Mouse (Mus musculus): ENCODE measurements around the gene Myo19. TPM values are rescaled to one million over a fixed set of nuclear protein-coding genes. Genes with fewer than 3 reads are reported as not detected.

The Myo19 gene
- polyA plus RNA-seq, 1 experiment from 2014 or later: 3.6 TPM

- ATAC-seq: no peak
- 73% methylated on average over 6 of the region's 6 CpGs for WGBS
Observed at GRCm38 (mm10) chr11:84947206-84947605, 67.3 kb downstream of the Myo19 start.

DNA sequence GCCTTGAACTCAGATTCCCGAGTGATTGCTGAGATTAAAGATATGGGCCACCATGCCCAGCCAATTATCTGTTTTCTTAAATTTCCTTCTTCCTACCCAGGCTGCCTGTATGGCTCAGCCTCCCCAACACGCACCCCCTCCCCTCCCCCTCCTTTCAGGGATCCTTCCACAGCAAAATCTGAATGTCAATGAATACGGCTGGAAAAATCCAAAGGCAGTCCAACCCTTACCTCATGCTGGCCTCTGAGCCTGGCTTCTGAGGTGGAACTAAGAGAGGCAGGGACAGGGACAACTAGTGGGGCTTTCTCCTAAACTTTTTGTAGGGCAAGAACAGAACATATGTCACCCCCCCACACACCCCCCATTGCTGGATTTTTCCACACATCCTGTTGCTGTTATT, 68.2 kb downstream of the Myo19 start:
- Histone ChIP-seq H3K4me3 (ENCODE audit: low read depth, low read length) (no peak overlapping the region), H3K9ac (ENCODE audit: low read depth, low read length) (no peak overlapping the region), H3K36me3 (ENCODE audit: control insufficient read depth, insufficient read depth) (no peaks in the 10 kb centered on the region), H3K27me3 (replicated peaks; ENCODE audit: control insufficient read depth, insufficient read depth, low read length) (peaks cover 13% of the 10 kb centered on the region), H3K4me2 (replicated peaks; ENCODE audit: low read depth) (no peak overlapping the region), H3K9me3 (ENCODE audit: control insufficient read depth) (no peaks in the 10 kb centered on the region), H3K27ac (ENCODE audit: low read depth, low read length) (no peak overlapping the region), H3K4me1 (replicated peaks; ENCODE audit: control insufficient read depth, insufficient read depth, low read length) (no peaks in the 10 kb centered on the region; the same call in 1 of the 2 replicates)
- no peak for TF ChIP-seq CTCF (IDR thresholded peaks at IDR 0.05; ENCODE audit: low read depth)
- 59% methylated on average over 3 of the region's 3 CpGs for WGBS
- no peak for ATAC-seq

More at GRCm38 (mm10) chr11:84947206-84947605, 67.3 kb downstream of the Myo19 start:
- Histone ChIP-seq H3K9me3 (ENCODE audit: control insufficient read depth) (no peaks in the 10 kb centered on the region), H3K4me2 (replicated peaks; ENCODE audit: low read depth) (no peak overlapping the region), H3K9ac (ENCODE audit: low read depth, low read length) (no peak overlapping the region), H3K4me1 (replicated peaks; ENCODE audit: control insufficient read depth, insufficient read depth, low read length) (no peaks in the 10 kb centered on the region; the same call in 1 of the 2 replicates), H3K27ac (ENCODE audit: low read depth, low read length) (no peak overlapping the region), H3K4me3 (ENCODE audit: low read depth, low read length) (no peak overlapping the region), H3K27me3 (replicated peaks; ENCODE audit: control insufficient read depth, insufficient read depth, low read length) (peaks cover 13% of the 10 kb centered on the region), H3K36me3 (ENCODE audit: control insufficient read depth, insufficient read depth) (no peaks in the 10 kb centered on the region)
- TF ChIP-seq CTCF (IDR thresholded peaks at IDR 0.05; ENCODE audit: low read depth): no peak

DNA sequence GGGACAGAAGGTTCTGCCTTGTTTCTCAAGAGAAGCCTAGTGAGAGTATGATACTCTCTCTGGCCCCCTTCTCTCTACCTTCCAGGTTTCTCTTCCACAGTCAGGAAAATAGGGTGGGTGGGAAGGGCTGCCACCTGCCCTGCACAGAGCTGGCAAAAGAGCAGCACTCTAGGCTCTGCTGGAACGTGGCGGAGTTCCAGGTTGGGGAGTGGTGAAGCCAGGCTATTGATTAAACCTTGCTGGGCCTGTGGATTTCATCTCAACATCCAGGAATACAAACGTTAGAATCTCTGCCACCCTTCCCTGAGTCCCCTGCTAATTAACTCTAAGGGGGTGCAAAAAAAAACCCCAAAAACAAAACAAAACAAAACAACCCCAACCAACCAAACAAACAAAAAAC, 68.6 kb downstream of the Myo19 start:
- no peak overlapping the region for H3K27ac ChIP-seq (ENCODE audit: low read depth, low read length)
- H3K9ac ChIP-seq (ENCODE audit: low read depth, low read length): no peak overlapping the region
- TF ChIP-seq CTCF (IDR thresholded peaks at IDR 0.05; ENCODE audit: low read depth): no peak
- ATAC-seq: no peak
- peaks cover 13% of the 10 kb centered on the region for H3K27me3 ChIP-seq (replicated peaks; ENCODE audit: control insufficient read depth, insufficient read depth, low read length)
- H3K4me2 ChIP-seq (replicated peaks; ENCODE audit: low read depth): no peak overlapping the region
- no peaks in the 10 kb centered on the region for H3K9me3 ChIP-seq (ENCODE audit: control insufficient read depth)
- H3K4me3 ChIP-seq (ENCODE audit: low read depth, low read length): no peak overlapping the region
- no peaks in the 10 kb centered on the region for H3K36me3 ChIP-seq (ENCODE audit: control insufficient read depth, insufficient read depth)
- WGBS: 41% methylated on average over 3 of the region's 3 CpGs
- H3K4me1 ChIP-seq (replicated peaks; ENCODE audit: control insufficient read depth, insufficient read depth, low read length): no peaks in the 10 kb centered on the region

GRCm38 (mm10) chr11:84952611-84953010, 72.7 kb downstream of the Myo19 start:
- no peaks in the 10 kb centered on the region for H3K9me3 ChIP-seq (ENCODE audit: control insufficient read depth)
- ATAC-seq: no peak
- no peaks in the 10 kb centered on the region for H3K4me1 ChIP-seq (replicated peaks; ENCODE audit: control insufficient read depth, insufficient read depth, low read length)
- H3K27me3 ChIP-seq (replicated peaks; ENCODE audit: control insufficient read depth, insufficient read depth, low read length): peaks cover 19% of the 10 kb centered on the region
- H3K4me2 ChIP-seq (replicated peaks; ENCODE audit: low read depth): no peak overlapping the region
- H3K4me3 ChIP-seq (ENCODE audit: low read depth, low read length): no peak overlapping the region
- WGBS: 19% methylated on average over 2 of the region's 2 CpGs
- no peak overlapping the region for H3K9ac ChIP-seq (ENCODE audit: low read depth, low read length)
- no peaks in the 10 kb centered on the region for H3K36me3 ChIP-seq (ENCODE audit: control insufficient read depth, insufficient read depth)
- no peak for TF ChIP-seq CTCF (IDR thresholded peaks at IDR 0.05; ENCODE audit: low read depth)
- H3K27ac ChIP-seq (ENCODE audit: low read depth, low read length): no peak overlapping the region

DNA sequence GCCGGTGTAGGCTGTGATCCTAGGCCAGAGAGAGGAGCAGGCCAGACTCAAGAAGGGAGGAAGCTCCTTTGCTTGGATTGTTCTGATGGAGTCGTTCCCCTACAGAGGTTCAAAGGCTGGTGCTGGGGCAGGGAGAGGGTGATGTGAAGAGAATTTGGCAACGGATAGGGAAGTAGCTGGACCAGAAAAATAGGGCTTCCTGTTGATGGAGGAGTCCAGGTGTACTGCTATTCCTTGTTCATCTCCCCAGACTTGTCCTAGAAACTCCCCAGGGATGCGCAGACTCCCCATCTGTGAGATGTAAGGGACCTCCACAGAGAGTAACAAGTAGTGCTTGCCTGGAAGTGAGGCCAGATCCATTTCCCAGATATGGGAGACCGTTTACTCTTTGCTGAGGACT, 76.5 kb downstream of the Myo19 start:
- Histone ChIP-seq H3K27me3 (replicated peaks; ENCODE audit: control insufficient read depth, insufficient read depth, low read length) (peaks cover 29% of the 10 kb centered on the region), H3K4me2 (replicated peaks; ENCODE audit: low read depth) (no peak overlapping the region), H3K36me3 (ENCODE audit: control insufficient read depth, insufficient read depth) (no peaks in the 10 kb centered on the region), H3K27ac (ENCODE audit: low read depth, low read length) (no peak overlapping the region), H3K9me3 (ENCODE audit: control insufficient read depth) (no peaks in the 10 kb centered on the region), H3K4me3 (ENCODE audit: low read depth, low read length) (no peak overlapping the region), H3K4me1 (replicated peaks; ENCODE audit: control insufficient read depth, insufficient read depth, low read length) (no peaks in the 10 kb centered on the region), H3K9ac (ENCODE audit: low read depth, low read length) (no peak overlapping the region)
- no peak for TF ChIP-seq CTCF (IDR thresholded peaks at IDR 0.05; ENCODE audit: low read depth)
- no peak for ATAC-seq
- 26% methylated on average over 5 of the region's 5 CpGs for WGBS

GRCm38 (mm10) chr11:84957171-84957570, 77.2 kb downstream of the Myo19 start:
- H3K27ac ChIP-seq (ENCODE audit: low read depth, low read length): no peak overlapping the region

More at GRCm38 (mm10) chr11:84957171-84957570, 77.2 kb downstream of the Myo19 start:
- Histone ChIP-seq H3K27me3 (replicated peaks; ENCODE audit: control insufficient read depth, insufficient read depth, low read length) (peaks cover 29% of the 10 kb centered on the region), H3K9ac (ENCODE audit: low read depth, low read length) (no peak overlapping the region), H3K9me3 (ENCODE audit: control insufficient read depth) (no peaks in the 10 kb centered on the region), H3K36me3 (ENCODE audit: control insufficient read depth, insufficient read depth) (no peaks in the 10 kb centered on the region), H3K4me2 (replicated peaks; ENCODE audit: low read depth) (peak overlapping the region; percentile 46), H3K4me1 (replicated peaks; ENCODE audit: control insufficient read depth, insufficient read depth, low read length) (no peaks in the 10 kb centered on the region), H3K4me3 (ENCODE audit: low read depth, low read length) (peak overlapping the region; percentile 18)
- no peak for ATAC-seq
- TF ChIP-seq CTCF (IDR thresholded peaks at IDR 0.05; ENCODE audit: low read depth): no peak
- 6% methylated on average over 15 of the region's 15 CpGs for WGBS
